Mouse (Mus musculus): ENCODE data around the gene Mpzl1. TPM values are rescaled to one million over a fixed set of nuclear protein-coding genes. Genes with fewer than 3 reads are reported as not detected.

Mpzl1 gene
- polyA plus RNA-seq, 1 experiment from 2014 or later: 119 TPM

DNA sequence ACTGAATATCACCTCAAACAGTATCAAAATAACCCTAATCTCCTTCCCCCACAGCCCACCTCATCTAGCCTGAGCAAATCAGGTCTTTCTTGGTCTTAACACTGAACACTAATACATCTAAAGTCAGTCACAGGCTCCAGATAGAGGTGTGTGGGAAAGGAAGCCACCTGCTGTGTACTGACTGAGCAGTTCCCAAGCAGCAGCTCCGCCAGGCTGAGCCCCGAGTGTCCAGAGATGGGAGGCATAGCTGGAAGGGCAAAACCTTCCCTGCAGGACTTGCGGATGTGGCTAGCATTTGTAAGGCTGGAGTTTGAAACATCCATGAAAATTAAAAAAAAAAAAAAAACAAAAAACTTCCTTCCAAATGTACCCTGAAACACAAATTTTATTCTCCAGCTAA, 29.2 kb downstream of the Mpzl1 start:
- H3K36me3 ChIP-seq (replicated peaks): peaks cover 77% of the 10 kb centered on the region
- no peak for DNase-seq (ENCODE audit: extremely low spot score, low spot score)
- no peaks in the 10 kb centered on the region for H3K27me3 ChIP-seq (ENCODE audit: poor library complexity, severe bottlenecking)
- H3K4me3 ChIP-seq: no peak overlapping the region
- H3K4me1 ChIP-seq: peaks cover 14% of the 10 kb centered on the region
- 93% methylated on average over 3 of the region's 3 CpGs for WGBS
- no peak overlapping the region for H3K27ac ChIP-seq
- H3K9me3 ChIP-seq: no peaks in the 10 kb centered on the region

DNA sequence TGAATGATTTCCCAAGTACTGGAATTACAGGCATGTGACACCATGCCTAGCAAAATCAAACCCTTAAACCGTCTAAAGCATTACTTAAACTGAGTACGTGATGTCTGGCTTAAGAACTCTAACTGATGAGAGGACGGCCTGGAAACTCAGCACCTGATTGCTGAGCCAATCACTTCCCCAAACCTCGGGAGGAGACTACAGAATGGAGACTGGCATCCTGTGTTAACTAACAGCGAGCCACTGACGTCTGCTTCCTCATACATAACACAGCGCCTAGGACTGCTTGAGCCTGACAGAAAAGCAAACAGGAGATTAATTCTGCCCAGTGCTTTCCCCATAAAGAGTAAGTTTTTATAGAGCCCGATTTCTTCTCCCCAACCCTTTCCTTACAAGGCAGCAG, 30.1 kb downstream of the Mpzl1 start:
- Histone ChIP-seq H3K27me3 (ENCODE audit: poor library complexity, severe bottlenecking) (no peaks in the 10 kb centered on the region), H3K9me3 (no peaks in the 10 kb centered on the region), H3K4me3 (no peak overlapping the region), H3K36me3 (replicated peaks) (peaks cover 81% of the 10 kb centered on the region), H3K27ac (no peak overlapping the region), H3K4me1 (peaks cover 5% of the 10 kb centered on the region)
- DNase-seq (ENCODE audit: extremely low spot score, low spot score): no peak
- WGBS: 93% methylated on average over 8 of the region's 8 CpGs

DNA sequence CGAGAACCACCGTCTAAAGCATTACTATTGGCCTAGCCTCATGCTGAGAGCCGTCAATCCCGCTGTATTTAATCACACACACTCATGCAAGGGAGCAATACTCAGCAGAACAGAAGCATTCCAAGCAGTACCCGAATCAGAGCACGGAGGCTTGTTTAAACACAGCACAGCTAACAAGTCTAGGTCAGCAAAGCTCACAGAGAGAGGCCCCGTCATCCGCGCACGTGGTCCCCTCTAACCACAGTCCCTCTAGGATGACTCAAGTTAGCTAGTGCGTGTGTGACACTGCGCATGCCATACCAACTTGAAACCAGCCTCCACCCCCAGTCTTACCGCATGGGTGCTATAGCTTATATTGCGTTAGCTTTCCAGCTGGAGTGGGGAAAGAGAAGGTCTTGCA, 31.1 kb downstream of the Mpzl1 start:
- no peaks in the 10 kb centered on the region for H3K4me1 ChIP-seq
- H3K9me3 ChIP-seq: no peaks in the 10 kb centered on the region
- WGBS: 92% methylated on average over 14 of the region's 14 CpGs
- H3K27me3 ChIP-seq (ENCODE audit: poor library complexity, severe bottlenecking): no peaks in the 10 kb centered on the region
- H3K27ac ChIP-seq: no peak overlapping the region
- H3K4me3 ChIP-seq: no peak overlapping the region
- peaks cover 88% of the 10 kb centered on the region for H3K36me3 ChIP-seq (replicated peaks)
- no peak for DNase-seq (ENCODE audit: extremely low spot score, low spot score)

DNA sequence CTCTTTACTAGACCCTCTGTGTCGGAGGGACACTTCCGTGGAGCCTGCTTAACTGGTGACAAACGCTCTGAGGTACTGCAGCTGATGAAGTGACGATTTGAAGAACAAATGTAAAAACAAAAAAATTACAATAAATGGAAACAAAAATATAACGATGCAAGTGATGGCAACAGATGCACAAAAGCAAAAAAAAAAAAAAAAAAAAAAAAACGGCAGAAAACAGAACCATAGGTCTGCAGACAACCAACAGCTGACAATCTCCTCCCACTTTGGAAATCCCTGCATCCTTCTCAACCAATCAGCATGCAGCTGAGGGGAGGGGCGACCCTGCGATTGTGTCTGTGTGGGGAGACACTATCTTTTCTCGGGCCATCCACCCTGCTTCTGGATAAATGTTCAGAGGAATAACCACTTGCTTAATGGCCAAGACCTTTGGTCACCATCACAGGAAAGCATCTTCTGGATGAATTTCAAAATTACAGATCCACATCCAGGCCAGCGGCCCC, 32.5 kb downstream of the Mpzl1 start:
- Histone ChIP-seq H3K4me3 (no peak overlapping the region), H3K36me3 (replicated peaks) (peaks cover 88% of the 10 kb centered on the region)
- 90% methylated on average over 10 of the region's 10 CpGs for WGBS

DNA sequence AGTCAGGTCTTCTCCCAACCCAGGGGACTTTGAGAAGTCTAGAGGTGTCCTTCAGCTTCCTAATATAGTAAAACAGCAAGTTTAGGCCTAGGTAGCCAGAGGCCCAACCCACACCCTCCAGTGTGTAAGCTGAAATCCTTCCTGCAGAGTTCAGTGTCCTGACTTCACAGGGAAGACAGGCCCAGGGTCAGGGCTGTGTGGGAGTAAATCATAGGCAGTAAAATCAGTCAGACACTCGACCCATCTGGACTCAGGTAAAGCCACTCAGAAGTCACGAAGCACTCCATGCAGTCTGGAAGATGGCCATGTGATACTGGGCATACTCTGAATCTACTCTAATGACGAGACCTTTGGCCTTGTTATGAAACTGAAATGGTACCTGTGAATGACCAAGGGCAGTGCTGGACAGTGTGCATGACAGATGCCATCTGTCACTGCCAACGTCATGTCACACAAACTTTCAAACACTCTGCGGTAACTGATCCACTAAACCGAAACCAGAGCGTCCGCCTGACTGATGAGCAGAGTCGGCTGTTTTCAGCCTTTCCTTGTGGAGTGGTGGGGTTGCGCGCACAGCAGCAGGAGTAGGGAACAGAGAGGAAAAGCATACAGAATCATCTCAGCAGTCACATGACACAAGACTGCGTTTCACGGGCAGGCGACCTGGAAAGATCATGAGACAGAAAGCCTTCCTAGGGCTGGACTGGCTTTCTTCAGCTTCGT, 39.5 kb downstream of the Mpzl1 start:
- H3K36me3 ChIP-seq (replicated peaks): peaks cover 95% of the 10 kb centered on the region
- no peaks in the 10 kb centered on the region for H3K9me3 ChIP-seq
- 94% methylated on average over 15 of the region's 15 CpGs for WGBS

More for the DNA sequence above, 32.5 kb downstream of the Mpzl1 start:
- no peaks in the 10 kb centered on the region for H3K4me1 ChIP-seq
- H3K27ac ChIP-seq: no peak overlapping the region
- DNase-seq (ENCODE audit: extremely low spot score, low spot score): no peak
- no peaks in the 10 kb centered on the region for H3K9me3 ChIP-seq
- no peaks in the 10 kb centered on the region for H3K27me3 ChIP-seq (ENCODE audit: poor library complexity, severe bottlenecking)

DNA sequence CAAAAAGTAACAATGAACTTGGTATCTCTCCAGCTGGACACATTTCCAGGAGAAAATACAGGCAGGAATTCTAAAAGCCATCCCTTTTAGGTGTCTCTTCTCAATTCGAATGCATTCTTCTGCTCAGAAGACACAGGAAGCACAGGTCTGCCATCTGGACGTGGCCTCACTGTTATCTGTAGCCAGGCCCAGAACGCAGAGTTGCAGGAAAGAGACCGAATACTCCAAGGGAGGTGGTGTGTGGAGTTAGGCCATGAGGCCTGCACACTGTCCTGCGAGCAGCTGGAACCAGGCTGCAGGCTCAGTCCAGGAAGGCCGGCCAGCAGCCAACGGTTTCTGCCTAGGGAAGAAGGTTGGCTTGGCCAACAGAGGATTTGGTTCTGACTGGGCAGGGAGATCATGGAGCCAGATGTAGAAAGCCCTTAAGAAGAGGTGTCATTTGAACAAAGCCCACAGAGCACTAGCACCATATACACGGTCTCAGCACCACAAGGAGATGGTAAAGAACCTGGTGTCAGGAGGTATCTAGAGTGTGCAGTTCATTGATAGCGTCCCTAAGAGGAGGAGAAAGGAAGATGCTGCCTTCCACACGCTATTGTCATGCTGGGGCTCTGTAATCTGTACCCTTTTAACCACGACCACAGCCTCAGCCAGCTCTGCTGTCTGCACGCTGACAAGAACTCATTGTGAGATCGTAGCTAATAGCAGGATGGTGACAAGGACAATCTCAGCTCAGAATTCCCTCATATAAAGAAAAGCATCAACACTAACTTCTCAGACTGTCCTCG, 41.8 kb downstream of the Mpzl1 start:
- Histone ChIP-seq H3K36me3 (replicated peaks) (peaks cover 73% of the 10 kb centered on the region), H3K27ac (no peak overlapping the region), H3K4me3 (no peak overlapping the region), H3K27me3 (ENCODE audit: poor library complexity, severe bottlenecking) (no peaks in the 10 kb centered on the region), H3K4me1 (peaks cover 19% of the 10 kb centered on the region), H3K9me3 (no peaks in the 10 kb centered on the region)
- 89% methylated on average over 14 of the region's 14 CpGs for WGBS
- DNase-seq (ENCODE audit: extremely low spot score, low spot score): no peak

More for the DNA sequence above, 39.5 kb downstream of the Mpzl1 start:
- H3K4me1 ChIP-seq: no peaks in the 10 kb centered on the region
- H3K4me3 ChIP-seq: no peak overlapping the region
- no peaks in the 10 kb centered on the region for H3K27me3 ChIP-seq (ENCODE audit: poor library complexity, severe bottlenecking)
- DNase-seq (ENCODE audit: extremely low spot score, low spot score): no peak
- no peak overlapping the region for H3K27ac ChIP-seq

DNA sequence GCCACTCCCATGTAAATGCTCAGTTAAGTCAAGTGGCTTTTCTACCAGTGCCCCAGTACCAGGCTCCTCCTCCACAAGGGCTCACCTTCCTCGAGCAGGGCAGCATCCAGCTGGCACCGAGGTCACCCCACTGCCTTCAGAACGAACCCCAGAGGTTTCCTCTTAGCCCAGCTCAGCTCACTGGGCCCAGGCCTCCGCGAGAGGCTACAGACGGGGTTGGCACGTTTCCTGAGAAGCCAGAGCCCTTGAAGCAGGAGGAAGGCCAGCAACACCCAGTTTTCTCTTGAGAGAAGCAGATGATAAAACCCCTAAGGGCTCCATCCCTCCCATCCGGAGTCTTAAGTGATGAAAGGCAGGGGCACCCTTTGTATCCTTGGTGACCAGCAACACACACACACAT, 43.6 kb downstream of the Mpzl1 start:
- Histone ChIP-seq H3K27me3 (ENCODE audit: poor library complexity, severe bottlenecking) (no peaks in the 10 kb centered on the region), H3K9me3 (no peaks in the 10 kb centered on the region), H3K27ac (peak overlapping the region; percentile 17; the same call in 1 of the 2 replicates), H3K36me3 (replicated peaks) (peaks cover 56% of the 10 kb centered on the region), H3K4me1 (peaks cover 20% of the 10 kb centered on the region), H3K4me3 (no peak overlapping the region)
- 84% methylated on average over 8 of the region's 8 CpGs for WGBS
- no peak for DNase-seq (ENCODE audit: extremely low spot score, low spot score)

DNA sequence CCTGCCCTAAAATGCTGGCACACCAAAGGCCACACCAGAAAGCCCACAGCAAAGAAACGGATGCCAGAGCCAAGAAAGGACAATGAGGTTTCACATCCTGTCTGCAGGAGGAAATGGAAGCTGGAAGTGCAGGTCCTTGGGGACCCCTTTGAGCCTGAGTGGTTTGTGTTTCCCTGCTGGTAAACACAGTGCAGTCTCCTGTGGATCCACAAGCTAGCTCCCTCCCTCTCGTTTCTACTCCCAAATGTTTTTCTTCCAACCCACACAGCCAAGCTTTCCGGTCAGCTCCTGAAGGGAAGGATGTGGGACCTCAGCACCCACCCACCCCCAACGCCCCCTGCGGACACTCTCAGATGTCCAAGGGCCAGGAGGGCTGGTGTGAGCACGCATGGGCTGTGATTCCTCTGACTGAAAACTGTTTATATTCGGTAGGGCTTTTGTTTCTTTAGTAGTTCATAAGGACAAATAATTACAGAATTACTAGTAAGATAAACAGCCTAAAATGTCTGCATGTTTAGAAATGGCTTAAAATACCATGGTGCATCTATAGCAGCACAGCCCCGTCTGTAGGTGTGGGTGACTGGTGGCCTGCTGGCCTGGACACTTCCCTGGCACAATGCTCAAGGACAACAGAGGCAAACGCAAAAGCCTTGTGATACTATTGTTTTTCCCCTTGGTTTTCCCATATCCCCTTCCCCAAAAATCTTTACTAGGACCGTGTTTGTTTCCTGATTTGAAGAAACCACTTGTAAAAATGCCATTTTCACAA, 44.9 kb downstream of the Mpzl1 start:
- Histone ChIP-seq H3K4me3 (no peak overlapping the region), H3K9me3 (no peaks in the 10 kb centered on the region), H3K36me3 (replicated peaks) (peaks cover 43% of the 10 kb centered on the region), H3K27ac (peak overlapping the region; percentile 53; the same call in 1 of the 2 replicates), H3K4me1 (peaks cover 26% of the 10 kb centered on the region), H3K27me3 (ENCODE audit: poor library complexity, severe bottlenecking) (no peaks in the 10 kb centered on the region)
- WGBS: 58% methylated on average over 10 of the region's 10 CpGs
- no peak for DNase-seq (ENCODE audit: extremely low spot score, low spot score)

DNA sequence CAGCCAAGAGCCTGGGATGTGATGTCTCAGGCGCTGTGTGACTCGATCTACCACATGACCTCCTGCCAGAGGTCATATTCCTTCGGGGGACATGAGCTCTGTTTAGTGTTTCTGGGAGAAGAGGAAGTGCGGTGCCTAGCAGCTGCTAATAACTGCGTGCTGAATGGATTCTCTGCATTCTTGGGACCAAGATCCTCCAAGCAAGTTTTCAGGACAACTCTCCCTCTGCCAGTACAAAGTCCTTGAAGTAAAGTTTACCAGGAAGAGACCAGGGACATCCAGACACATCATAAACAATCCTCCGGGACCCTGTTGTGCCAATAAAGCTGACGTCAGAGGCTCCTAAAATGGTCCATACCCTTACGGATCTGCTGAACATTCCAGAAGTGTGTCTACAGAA, 46.5 kb downstream of the Mpzl1 start:
- Histone ChIP-seq H3K27ac (no peak overlapping the region), H3K36me3 (replicated peaks) (peaks cover 27% of the 10 kb centered on the region), H3K9me3 (no peaks in the 10 kb centered on the region), H3K27me3 (ENCODE audit: poor library complexity, severe bottlenecking) (no peaks in the 10 kb centered on the region), H3K4me3 (no peak overlapping the region), H3K4me1 (peaks cover 31% of the 10 kb centered on the region)
- 70% methylated on average over 8 of the region's 8 CpGs for WGBS
- DNase-seq (ENCODE audit: extremely low spot score, low spot score): no peak

DNA sequence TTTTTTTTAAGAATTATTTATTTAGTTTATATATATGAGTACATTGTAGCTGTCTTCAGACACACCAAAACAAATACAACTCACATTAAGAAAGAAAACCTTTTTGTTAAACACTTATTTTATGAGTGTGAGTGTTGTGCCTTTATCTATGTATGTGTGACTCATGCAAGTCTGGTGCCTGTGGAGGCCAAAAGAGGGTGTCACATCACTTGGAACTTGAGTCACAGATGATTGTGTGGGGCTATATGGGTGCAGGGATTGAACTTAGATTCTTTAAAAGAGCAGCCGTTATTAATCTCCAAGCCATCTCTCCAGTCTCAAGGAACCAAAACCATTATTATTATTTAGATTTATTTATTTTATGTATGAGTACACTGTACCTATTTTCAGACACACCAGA, 48.0 kb downstream of the Mpzl1 start:
- Histone ChIP-seq H3K27me3 (ENCODE audit: poor library complexity, severe bottlenecking) (no peaks in the 10 kb centered on the region), H3K36me3 (replicated peaks) (peaks cover 12% of the 10 kb centered on the region), H3K27ac (no peak overlapping the region), H3K9me3 (no peaks in the 10 kb centered on the region), H3K4me1 (peaks cover 31% of the 10 kb centered on the region), H3K4me3 (no peak overlapping the region)
- 84% methylated on average over 1 of the region's 1 CpGs for WGBS
- no peak for DNase-seq (ENCODE audit: extremely low spot score, low spot score)

DNA sequence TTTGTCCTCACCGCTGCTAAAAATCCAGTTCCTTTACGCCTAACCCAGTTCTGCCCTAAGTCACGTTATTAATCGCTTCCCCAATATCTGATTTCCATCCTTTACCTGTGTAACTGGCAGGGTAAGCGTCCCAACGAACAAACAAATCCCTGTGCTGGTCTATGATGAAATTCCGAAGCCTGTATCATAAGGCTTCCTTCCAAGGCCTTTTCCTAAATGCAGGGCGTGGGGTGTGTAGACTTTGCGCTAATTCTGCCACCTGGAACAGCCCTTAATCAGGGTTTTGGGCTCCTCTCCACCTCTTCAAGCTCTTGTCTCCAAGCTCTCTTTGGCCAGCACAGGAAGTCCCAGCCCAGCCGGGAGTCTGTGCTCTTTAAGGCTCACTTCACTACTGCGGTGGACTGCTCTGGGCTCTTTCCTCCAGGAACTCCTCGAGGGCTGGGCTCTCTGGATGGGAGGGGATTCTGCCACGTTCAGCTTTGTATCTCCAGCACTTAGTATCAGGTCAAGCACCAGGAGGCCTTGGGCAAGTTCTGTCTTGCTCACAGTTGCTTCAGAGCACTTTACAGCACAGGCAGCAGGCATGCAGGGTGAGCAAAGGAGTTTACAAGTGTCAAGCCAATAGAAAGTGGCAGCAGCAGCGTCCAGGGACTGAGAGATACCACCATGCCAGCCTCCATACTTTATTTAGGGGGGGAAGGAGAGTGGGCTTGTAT, 48.8 kb downstream of the Mpzl1 start:
- H3K4me1 ChIP-seq: peaks cover 31% of the 10 kb centered on the region
- no peak overlapping the region for H3K4me3 ChIP-seq
- H3K27ac ChIP-seq: peak overlapping the region; percentile 35; the same call in 1 of the 2 replicates
- H3K36me3 ChIP-seq (replicated peaks): peaks cover 4% of the 10 kb centered on the region
- no peaks in the 10 kb centered on the region for H3K9me3 ChIP-seq
- H3K27me3 ChIP-seq (ENCODE audit: poor library complexity, severe bottlenecking): no peaks in the 10 kb centered on the region
- no peak for DNase-seq (ENCODE audit: extremely low spot score, low spot score)
- 69% methylated on average over 14 of the region's 14 CpGs for WGBS

DNA sequence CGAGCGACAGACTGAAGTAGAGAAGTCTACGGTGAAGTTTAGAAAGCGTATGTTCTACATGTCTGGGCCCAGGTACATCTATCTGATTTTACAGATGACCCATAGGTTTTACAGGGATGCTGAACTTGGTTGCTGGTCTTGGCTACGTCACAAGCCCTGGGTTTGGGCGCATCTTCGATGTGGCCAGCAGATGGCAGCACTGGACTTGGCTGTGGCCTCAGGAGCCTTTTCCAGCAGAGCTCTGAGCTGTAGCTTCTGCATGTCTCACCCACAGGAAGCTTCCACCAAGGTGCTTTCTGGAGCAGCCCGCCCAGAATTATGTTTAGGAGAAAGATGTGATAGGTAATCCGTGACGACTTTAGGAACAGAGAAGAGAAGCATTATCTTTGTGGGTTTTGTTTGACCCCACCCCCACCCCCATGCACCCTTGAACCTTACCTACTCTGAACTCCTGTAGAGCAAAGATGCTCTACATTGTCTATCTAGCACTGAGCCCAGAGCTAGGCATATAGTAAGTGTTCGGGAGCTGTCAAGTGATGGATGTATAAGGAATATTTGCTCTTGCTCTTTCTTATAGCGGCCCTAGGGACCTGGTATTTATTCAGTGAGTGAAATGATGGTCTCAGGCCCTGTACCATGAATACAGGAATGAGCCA, 50.7 kb downstream of the Mpzl1 start:
- 32% methylated on average over 12 of the region's 12 CpGs for WGBS
- Histone ChIP-seq H3K4me3 (no peak overlapping the region), H3K36me3 (replicated peaks) (no peaks in the 10 kb centered on the region), H3K9me3 (no peaks in the 10 kb centered on the region; the same call in 1 of the 2 replicates), H3K4me1 (peaks cover 23% of the 10 kb centered on the region), H3K27ac (no peak overlapping the region), H3K27me3 (ENCODE audit: poor library complexity, severe bottlenecking) (no peaks in the 10 kb centered on the region)
- DNase-seq (ENCODE audit: extremely low spot score, low spot score): peak; percentile 80

All from forebrain, embryonic 10.5 days (tissue).